Mouse (Mus musculus): ENCODE measurements around the gene Smok2b.
"Not testable (repeated sequence)": the region's sequence is repeated elsewhere in the genome, so short reads cannot be mapped to it uniquely, and the experiment has no call there.

Smok2b gene

DNA sequence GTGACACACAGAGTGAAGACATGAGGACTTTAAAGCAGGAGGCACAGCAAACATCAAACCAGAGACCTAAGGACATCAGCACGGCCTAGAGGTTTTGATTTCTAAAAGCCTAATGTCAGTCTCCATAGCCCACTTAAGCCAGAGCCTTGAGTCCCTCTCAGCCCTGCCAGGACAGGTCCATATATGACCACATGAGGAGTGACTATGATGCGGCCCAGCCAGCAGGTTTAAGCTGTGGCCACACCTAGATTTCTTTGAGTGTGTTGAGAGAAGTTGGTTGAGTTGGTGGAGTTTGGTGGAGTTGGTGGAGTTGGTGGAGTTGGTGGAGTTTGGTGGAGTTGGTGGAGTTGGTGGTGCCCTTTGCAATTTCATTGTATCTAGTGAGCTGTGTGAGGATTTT, at the start of gene Smok2b:
TSS of gene Smok2b (plus strand) at position 301 of the 400 bp plus-strand sequence.
- DNase-seq (ENCODE audit: low spot score in 2 of 2) = not testable (repeated sequence)

DNA sequence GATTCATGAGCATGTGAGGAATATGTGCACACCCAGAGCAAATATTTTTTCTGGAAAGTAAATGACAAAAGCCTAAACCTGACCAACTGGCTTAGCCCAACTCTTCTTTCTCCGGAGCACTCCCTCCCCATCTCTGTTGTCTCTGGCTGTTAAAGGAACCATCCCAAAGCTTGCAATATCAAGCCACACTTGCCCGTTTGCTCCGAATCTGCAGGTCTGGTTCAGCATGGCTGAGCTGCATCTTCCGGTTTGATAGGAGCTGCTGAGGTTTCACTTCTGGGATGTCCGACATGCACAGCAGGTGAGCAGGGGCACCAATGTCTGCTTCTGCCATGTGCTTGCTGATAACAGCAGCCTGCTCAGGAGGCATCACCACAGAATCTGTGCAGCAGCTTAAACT, 49.6 kb upstream of the Smok2b start:
- not testable (repeated sequence) for DNase-seq (ENCODE audit: low spot score in 2 of 2)

DNA sequence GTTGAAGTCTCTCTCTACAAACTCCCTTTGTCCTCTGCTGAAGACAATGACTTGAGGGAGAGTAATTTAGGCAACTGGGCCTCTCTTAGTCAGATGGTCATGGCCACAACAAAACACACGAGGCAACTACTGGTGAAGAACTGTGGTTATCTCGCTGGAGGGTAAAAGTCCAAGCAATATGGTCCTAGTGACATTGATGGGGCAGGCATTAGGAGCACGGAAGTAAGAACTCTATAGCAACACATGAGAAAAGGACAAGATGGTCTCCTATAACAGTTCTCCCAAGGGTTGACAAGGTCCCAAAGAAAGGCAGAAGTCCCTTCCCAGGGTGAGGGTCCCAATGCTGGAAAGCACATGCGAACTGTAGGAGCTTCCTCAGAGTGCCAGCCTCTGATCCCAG, 47.3 kb upstream of the Smok2b start:
- not testable (repeated sequence) for DNase-seq (ENCODE audit: low spot score in 2 of 2)

DNA sequence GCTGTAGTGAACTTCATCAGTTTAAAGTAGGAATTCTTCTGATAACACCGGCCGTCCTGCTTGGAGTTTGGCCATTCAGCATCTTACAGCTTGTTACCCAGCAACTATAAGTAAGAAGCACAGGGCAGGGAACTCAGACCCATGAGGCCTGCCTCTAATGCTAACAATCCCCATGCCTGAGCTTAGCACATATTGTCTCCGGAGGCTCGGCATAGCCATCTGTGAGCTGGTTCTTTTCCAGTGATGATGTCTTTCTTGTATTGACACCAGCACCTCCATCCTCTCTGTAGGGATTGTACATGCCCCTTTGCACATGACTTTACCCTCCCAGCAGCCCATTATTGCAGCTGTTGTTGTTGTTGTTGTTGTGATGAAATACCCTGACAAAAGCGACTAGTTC, 45.5 kb upstream of the Smok2b start:
- not testable (repeated sequence) for DNase-seq (ENCODE audit: low spot score in 2 of 2)

DNA sequence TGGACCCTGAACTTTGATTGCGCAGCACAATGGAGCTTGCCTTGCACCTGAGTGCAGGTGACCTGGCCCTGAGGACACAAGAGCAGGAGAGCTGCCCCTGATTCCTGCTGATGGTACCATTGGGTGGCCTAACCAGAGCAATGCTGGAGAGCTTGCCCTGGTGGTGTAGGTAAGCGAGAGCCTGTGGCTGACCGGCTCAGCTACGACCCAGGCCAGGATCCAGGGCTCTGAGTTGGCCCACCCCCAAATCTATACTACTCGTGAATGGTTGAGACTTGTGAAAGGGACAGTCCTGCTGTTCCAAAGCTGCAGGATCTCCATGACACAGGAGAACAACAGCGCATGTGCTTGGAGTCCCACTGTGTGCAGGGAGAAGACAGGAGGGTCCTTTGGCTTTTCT, 43.5 kb upstream of the Smok2b start:
- DNase-seq (ENCODE audit: low spot score in 2 of 2) = not testable (repeated sequence)

DNA sequence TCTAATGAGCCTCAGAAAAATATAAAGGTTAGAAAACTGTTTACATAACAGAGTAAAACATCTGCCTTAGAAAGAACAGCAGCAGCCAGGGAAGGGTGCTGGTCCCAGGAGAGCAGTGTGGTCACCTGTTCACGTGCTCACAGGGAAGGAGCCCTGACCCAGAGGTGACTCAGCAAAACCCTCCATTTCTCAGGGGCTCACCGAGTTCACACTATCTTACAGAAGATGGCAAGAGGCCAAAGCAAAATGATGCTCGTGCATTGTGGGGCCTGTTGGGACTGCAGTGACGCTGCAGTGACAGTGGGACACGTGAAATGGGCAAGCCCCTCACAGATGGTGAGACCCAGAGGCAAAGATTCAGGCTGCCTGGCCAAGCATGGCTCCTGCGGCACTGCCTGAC, 42.4 kb upstream of the Smok2b start:
- DNase-seq (ENCODE audit: low spot score in 2 of 2) = not testable (repeated sequence)

DNA sequence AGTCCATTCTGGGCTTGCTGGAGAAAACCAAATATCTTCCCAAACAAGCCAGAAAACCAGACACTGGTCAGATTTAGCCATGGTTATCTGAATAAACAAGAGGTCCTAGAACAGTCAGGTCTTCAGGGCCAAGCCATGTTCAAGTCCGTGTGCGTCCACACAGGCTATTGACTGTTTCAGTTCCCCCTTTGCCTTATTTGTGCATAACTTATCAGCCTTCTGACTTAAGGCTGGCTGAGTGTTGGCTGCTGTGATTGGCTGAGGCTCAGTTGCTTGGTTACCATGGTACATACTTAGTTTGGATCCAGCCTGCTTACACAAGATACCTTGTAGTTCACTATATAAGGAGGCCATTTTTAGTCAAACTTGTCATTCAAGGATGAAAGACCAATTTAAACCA, 41.2 kb upstream of the Smok2b start:
- DNase-seq (ENCODE audit: low spot score in 2 of 2) = not testable (repeated sequence)

DNA sequence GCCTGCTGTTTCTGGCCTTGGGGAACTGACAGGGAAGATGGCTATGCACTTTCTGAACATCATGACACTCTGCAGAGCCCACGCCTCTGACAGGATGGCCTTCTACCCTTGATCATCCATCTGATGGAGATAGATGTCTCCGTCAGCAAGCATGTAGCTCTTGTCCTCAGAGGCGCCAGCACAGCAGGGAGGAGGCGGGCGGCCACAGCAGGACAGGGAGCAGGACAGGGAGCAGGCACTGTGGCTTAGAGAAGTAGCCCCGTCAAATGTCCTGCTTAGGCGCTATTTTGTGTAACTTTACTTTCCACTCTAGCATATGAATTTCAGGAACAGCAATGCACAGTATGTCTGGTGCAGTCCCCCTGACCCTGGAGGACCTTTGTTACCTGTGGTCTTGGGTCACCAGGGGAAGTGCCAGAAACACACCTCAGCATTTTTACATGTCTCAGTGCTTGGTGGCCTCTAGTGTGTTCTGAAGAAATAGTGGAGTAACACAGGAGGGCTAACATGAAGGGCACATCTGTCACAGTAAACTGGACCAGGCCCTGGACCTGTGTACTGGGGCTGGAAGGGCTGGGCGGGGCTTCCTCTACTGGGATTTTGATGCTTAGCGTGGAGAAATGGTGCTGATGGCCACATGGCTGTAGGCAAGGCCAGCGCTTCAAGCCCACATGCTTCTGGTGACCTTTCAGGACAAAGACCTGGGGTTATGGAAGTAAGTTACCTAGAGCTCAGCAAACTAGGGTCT, 39.0 kb upstream of the Smok2b start:
- not testable (repeated sequence) for DNase-seq (ENCODE audit: low spot score in 2 of 2)

DNA sequence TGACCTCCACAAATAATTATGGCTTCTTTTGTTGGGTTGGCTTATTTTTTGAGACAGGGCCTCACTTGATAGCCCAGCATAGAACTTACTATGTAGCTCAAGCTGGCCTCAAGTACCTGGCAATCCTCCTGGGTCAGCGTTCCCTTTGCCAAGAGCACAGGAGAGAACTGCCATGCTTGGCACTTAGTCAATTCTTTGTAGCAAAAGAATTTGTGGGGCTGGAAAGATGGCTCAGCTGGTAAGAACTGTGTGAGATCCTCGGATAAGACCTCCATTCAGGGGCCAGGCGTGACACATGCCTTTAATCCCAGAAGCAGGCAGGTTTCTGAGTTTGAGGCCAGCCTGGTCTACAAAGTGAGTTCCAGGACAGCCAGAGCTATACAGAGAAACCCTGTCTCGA, 33.6 kb upstream of the Smok2b start:
- not testable (repeated sequence) for DNase-seq (ENCODE audit: low spot score in 2 of 2)

DNA sequence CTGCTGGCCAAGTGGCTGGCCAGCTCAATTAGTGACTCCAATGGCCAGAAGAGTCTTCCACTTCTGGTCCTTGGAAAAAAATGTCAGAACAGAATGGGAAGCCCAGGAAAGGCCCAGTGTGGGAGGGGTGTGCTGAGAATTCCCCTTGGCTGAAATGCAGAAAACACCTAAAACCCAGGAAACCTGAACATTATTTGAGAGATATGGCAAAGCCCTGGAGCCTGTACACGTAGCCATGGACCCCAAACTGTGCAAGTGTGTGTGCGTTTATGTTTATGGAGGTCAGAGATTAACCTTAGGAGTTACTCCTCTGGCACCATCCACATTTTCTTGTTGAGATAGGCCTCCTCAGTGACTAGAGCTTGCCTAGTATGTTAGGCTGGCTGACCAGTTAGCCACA, 31.2 kb upstream of the Smok2b start:
- DNase-seq (ENCODE audit: low spot score in 2 of 2) = not testable (repeated sequence)

DNA sequence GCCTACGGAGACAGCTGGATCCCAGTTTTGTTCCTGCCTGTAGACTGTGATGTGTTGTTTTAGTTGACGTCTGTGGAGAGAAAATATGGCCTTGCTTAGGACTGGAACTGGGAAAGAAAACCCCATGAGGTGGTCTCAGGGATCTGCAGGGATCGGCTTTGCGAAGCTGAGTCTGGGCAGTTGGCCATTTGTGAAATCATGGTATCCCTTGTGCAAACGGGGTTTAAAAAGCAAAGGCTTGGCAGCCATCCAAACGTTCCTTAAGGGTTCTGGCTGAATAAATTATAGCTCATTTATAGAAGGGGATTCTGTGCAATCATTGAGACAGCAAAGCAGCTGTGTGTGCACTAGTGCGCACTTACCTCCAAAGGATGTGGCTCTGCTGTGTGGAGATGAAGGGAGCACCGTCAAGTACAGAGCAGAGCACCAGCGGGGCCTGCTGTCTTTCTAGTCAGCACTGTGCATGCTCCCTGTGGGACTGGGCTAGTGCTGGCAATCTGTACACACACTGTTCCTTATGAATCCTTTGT, 30.1 kb upstream of the Smok2b start:
- not testable (repeated sequence) for DNase-seq (ENCODE audit: low spot score in 2 of 2)

DNA sequence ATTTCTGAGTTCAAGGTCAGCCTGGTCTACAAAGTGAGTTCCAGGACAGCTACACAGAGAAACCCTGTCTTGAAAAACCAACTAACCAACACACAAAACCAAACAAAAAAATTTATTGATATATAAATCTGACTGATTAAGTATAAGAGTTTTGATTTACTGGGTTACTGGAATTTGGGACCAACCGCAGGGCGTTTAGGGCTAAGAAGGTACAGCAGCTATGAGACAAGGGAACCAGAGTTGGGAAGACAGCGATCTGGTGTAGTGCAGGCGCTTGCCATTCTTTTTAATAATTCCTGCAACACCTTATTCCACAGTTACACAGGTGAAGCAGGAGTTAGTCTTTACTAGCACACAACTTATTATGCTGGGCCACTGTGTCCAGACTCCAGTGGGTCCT, 28.5 kb upstream of the Smok2b start:
- not testable (repeated sequence) for DNase-seq (ENCODE audit: low spot score in 2 of 2)

DNA sequence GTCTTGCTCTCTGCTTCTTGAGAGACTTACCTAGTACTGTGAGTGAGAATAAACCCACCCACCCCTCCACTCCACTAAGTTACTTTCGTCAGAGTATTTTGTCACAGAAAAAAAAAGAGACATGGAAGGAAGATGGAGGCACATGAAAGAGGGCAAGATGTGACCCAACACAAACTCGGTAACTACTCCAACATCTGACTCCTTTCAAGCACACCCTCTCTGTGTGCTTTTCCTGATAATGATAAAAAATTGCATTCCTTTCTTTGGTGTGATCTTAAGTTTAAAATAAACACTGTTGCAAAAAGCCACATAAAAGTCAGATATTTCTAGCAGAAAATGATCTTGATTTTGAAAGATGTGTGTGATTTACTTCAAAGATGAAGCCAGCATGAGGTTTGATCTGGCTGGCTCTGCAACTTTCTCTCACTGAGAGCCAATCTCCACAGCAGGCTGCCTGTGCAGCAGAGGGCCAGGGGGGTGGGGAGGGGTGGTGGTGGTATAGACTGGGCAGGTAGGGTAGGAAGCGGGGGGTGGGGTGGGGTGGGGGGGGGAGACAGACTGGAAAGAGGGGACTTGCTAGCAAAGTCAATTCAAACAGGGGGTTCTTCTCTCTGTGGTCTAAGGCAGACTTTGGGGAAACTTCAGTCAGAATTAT, 27.5 kb upstream of the Smok2b start:
- not testable (repeated sequence) for DNase-seq (ENCODE audit: low spot score in 2 of 2)

DNA sequence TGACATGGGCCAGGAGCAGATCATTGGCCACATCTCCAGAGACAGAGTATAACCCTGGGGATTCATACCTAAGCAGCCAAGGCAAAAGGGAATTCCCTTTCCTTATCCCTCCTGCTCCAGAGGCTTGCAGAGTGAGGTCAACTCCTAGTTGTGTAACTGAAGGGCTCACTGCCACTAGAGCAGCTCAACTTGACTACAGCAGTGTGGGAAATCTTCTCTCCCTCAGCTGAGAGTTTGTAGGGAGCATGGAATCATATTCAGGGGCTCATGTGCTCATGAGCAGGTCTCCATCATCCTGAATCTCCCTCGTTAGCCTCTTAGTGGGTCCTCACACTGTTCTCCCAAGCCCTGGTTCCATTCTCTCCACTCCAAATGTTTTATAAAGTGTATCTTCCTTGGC, 24.8 kb upstream of the Smok2b start:
- DNase-seq (ENCODE audit: low spot score in 2 of 2) = not testable (repeated sequence)

DNA sequence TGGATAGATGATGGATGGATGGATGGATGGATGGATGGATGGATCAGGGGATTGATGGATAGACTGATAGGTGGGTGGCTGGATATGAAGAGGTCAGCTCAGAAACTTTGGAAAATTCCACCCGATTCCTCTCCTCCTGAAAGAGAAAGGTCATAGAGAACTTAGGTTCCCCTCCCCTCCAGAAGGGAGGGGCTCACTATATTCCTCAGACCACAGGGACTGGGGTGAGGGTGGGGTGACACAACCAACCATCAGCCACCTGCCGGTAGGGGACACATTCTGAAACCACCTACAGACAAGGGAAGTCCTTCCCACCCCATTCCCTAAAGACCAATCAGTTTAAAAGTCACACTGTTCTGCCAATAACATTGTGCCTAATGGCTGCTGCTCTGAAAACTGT, 23.6 kb upstream of the Smok2b start:
- no peak for DNase-seq (ENCODE audit: low spot score in 2 of 2)

DNA sequence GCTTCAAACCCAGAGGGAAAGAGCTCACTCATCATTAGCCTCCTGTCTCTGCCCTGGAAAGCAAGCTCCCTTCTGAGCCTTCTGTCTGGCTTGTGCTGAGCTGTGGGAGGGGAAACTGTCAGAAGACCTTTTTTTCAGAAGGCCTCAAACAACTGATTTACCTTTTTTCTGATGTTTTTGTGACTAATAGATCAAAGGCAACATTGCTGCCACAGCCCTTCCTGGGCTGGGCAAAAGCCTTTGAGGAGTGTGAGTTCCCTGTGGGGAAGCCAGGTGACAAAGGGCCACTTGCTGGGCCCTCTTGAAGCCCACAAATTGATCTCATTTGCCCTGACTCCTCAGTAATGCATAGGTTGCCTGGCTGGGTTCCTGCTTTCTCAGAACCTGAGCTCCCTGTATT, 21.6 kb upstream of the Smok2b start:
- not testable (repeated sequence) for DNase-seq (ENCODE audit: low spot score in 2 of 2)

DNA sequence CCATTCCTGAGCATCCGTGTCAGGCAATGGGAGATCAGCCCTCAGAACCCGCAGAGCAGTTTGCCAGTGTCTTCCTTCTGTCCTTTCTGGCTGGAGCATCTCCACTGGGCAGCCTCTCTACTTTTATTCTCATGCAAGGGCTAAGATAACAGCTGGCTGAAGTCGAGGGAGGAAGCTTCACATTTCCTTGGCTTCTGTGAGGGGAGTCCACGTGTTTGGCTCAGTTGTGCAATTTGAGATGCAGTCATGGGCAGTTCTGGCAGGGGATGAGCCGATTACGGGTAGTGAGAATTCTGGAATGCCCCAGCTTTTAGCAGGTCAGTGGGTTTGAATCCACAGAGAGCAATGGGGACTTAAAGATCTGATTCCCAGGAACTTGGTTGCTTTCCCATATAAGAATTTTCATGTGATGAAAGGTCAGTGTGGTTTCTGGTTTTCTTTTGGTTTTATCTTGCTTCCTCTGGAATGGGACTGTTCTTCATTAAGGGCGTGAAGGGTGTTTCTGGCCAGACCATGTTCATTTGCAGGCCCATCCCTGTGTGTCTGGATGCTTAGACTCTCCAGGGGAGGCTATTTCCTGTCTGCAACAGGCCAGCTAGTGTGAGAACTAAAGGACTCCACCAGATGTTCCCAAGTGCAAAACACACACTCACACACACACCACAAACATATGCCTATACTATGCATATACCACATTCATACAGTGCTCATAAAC, 17.8 kb upstream of the Smok2b start:
- no peak for DNase-seq (ENCODE audit: low spot score in 2 of 2)

DNA sequence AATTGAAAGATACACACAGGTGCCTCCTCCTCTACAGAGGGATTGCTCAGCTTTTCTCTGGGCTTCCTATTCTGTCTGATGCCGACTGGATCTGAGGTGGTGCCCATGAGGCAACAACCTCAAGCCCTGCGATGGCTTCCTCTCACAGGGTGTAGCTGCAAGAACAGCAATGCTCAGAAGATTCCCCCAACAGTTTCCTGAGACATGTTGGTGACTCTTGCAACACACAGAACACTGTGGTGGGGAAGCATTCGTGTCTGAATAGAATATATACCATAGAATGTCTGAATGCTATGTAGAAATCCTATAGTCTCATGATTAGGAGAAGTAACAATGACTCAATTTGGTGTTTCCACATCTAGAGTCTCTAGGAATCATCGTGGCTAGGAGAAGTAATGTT, 15.9 kb upstream of the Smok2b start:
- DNase-seq (ENCODE audit: low spot score in 2 of 2) = no peak

DNA sequence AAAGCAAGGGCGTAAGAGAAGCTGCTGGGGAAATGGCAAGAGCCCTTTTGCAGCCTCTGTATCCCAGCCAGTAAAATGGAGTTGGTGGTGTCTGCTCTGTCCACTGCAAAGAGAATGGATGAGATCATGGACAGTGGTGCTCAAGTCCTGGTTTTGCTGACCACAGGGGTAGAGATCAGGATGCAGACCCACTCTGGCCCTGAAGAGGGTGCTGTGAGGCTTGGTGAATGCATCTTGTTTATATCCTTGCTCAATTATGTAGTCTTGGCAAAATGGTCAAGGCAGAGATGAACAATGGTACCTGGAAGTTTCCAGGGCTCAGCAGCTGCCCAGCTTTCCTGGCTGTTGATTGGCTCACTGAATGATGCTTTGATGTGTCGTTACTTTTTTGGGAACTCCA, 14.5 kb upstream of the Smok2b start:
- peak in 1 of 2 experiments; percentile 23 for DNase-seq (ENCODE audit: low spot score in 2 of 2)

DNA sequence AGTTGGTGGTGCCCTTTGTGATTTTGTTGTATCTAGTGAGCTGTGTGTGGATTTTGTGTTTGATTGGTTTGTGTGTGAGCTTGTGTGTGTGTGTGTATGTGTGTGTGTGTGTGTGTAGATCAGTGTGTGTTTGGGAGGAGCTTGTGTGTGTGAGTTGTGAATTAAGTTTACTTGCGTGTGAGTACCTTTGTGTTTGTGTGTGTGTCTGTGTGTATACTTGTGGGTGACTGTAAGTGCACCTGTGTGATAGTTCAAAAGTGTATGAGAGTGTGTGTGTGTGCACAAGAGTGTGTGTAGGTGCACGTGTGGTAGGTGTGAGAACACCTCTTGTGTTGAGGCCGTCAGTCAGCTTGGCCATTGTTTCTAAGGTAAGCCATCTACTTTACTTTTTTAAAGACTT, 9.2 kb upstream of the Smok2b start, which contains the start of gene Smok2a:
TSS of gene Smok2a (plus strand) at position 301 of the 400 bp plus-strand sequence.
- no peak for DNase-seq (ENCODE audit: low spot score in 2 of 2)

DNA sequence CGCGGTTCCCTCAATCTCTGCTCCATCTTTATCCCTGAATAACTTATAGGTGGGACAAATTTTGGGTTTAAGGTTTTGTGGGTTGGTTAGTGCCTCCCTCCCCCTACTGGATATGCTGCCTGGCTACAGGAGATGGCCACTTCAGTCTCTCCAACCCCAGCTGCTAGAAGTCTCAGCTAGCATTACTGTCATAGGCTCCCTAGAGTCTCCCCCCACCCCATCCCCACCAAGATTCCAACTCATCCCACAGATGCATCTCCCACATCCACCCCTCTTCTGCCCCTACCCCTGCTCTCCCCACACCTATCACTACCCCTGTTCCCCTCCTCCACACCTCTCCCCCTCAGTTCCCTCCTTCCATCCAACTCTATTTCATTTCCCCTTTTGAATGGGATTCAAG, 8.1 kb upstream of the Smok2b start:
- not testable (repeated sequence) for DNase-seq (ENCODE audit: low spot score in 2 of 2)

DNA sequence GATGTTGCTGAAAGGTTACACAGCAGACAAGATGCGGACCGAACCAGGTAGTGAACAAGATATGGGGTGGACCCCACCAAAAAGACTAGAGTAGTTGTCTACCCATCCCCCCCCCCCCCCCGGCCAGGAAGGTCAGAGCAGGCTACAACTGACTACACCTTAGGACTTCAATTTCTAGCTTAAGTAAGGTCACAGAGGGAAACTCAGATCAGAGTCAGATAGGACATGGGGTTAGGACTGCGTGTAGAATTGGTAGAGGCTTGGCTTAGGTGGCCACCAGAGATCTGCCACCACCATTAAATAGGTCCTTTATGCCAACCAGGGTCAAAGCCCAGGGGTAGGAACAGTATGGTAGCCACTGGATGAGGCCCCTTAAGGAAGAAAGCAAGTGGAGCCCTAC, 9.4 kb downstream of the Smok2b start:
- DNase-seq (ENCODE audit: low spot score in 2 of 2) = not testable (repeated sequence)
